Mouse (Mus musculus): ENCODE data around the gene Ccdc61.

DNA sequence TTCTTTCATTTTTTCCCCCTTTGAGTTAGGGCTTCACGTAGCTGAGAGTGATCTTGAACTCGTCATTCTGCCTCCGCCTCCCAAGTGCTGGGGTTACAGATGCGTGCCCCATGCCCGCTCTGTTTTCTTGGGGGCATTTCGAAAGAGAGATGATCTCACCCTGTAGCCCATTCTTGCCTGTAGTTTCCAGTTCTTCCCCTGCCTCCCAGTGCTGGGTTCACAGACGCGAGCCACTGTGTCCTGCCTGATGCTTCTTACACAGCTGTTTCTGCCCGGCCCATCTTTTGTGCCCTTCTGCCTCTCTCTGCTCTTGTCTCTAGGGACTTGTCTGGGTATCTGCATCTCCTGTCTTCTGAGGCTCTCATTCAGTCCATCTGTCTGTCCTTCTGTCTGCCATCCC is 32.6 kb upstream of the Ccdc61 start:
- TF ChIP-seq POLR2A (IDR thresholded peaks at IDR 0.05; ENCODE audit: borderline replicate concordance, control insufficient read depth, low read depth, low read length) (no peak), CTCF (IDR thresholded peaks at IDR 0.05; ENCODE audit: control insufficient read depth, insufficient read depth, low read length) (no peak)

Data from bone marrow, adult 2 months (tissue).